Mouse (Mus musculus): ENCODE measurements around the gene Ppard. TPM values are rescaled to one million over a fixed set of nuclear protein-coding genes. Genes with fewer than 3 reads are reported as not detected.

Gene Ppard
- polyA plus RNA-seq (2015; fragmentation: Nextera tagmentation; extraction: Ambion mirVana), result 1.1 TPM in 2 replicates

- Histone ChIP-seq H3K4me3 (ENCODE audit: low read length) (peak within 1 kb of the TSS; percentile 61), H3K4me2 (ENCODE audit: low read length) (peak within 1 kb of the TSS; percentile 96)
- peak; percentile 96 for ATAC-seq
These were observed at the start of gene Ppard for GRCm38 (mm10) chr17:28232475-28233060. TSS of gene Ppard (plus strand) at chr17:28232700.

GRCm38 (mm10) chr17:28184971-28185638, 47.4 kb upstream of the Ppard start:
- Histone ChIP-seq H3K4me3 (ENCODE audit: low read length) (no peak overlapping the region), H3K9me3 (ENCODE audit: control insufficient read depth, low read length) (no peaks in the 10 kb centered on the region), H3K27me3 (replicated peaks; ENCODE audit: control insufficient read depth, insufficient read depth, low read length) (no peaks in the 10 kb centered on the region), H3K9ac (ENCODE audit: low read depth, low read length) (no peak overlapping the region), H3K4me1 (ENCODE audit: control insufficient read depth, insufficient read depth, low read depth, low read length) (no peaks in the 10 kb centered on the region), H3K27ac (ENCODE audit: low read depth, low read length) (no peak overlapping the region), H3K36me3 (ENCODE audit: control insufficient read depth, insufficient read depth, low read length) (peaks cover 4% of the 10 kb centered on the region), H3K4me2 (ENCODE audit: low read length) (no peak overlapping the region)
- ATAC-seq, result no peak
- WGBS, result 81% methylated on average over 7 of the region's 7 CpGs

More at GRCm38 (mm10) chr17:28232475-28233060, at the start of gene Ppard:
- Histone ChIP-seq H3K4me1 (ENCODE audit: control insufficient read depth, insufficient read depth, low read depth, low read length) (peaks cover 14% of the 10 kb centered on the region), H3K9ac (ENCODE audit: low read depth, low read length) (peak within 1 kb of the TSS; percentile 74), H3K27me3 (replicated peaks; ENCODE audit: control insufficient read depth, insufficient read depth, low read length) (no peaks in the 10 kb centered on the region), H3K27ac (ENCODE audit: low read depth, low read length) (peak within 1 kb of the TSS; percentile 79), H3K36me3 (ENCODE audit: control insufficient read depth, insufficient read depth, low read length) (no peaks in the 10 kb centered on the region), H3K9me3 (ENCODE audit: control insufficient read depth, low read length) (no peaks in the 10 kb centered on the region)
- WGBS, result under 1% methylated on average over 54 of the region's 57 CpGs

- Histone ChIP-seq H3K27me3 (replicated peaks; ENCODE audit: control insufficient read depth, insufficient read depth, low read length) (no peaks in the 10 kb centered on the region), H3K4me2 (ENCODE audit: low read length) (no peak overlapping the region), H3K4me1 (ENCODE audit: control insufficient read depth, insufficient read depth, low read depth, low read length) (no peaks in the 10 kb centered on the region), H3K9me3 (ENCODE audit: control insufficient read depth, low read length) (no peaks in the 10 kb centered on the region), H3K4me3 (ENCODE audit: low read length) (no peak overlapping the region), H3K9ac (ENCODE audit: low read depth, low read length) (no peak overlapping the region), H3K27ac (ENCODE audit: low read depth, low read length) (no peak overlapping the region), H3K36me3 (ENCODE audit: control insufficient read depth, insufficient read depth, low read length) (peaks cover 26% of the 10 kb centered on the region)
- WGBS, result 92% methylated on average over 5 of the region's 5 CpGs
- no peak for ATAC-seq
These were observed 44.2 kb upstream of the Ppard start for GRCm38 (mm10) chr17:28188313-28188712.

- Histone ChIP-seq H3K4me1 (ENCODE audit: control insufficient read depth, insufficient read depth, low read depth, low read length) (no peaks in the 10 kb centered on the region), H3K27ac (ENCODE audit: low read depth, low read length) (no peak overlapping the region), H3K4me2 (ENCODE audit: low read length) (no peak overlapping the region), H3K36me3 (ENCODE audit: control insufficient read depth, insufficient read depth, low read length) (peaks cover 41% of the 10 kb centered on the region), H3K27me3 (replicated peaks; ENCODE audit: control insufficient read depth, insufficient read depth, low read length) (no peaks in the 10 kb centered on the region), H3K4me3 (ENCODE audit: low read length) (no peak overlapping the region), H3K9ac (ENCODE audit: low read depth, low read length) (no peak overlapping the region), H3K9me3 (ENCODE audit: control insufficient read depth, low read length) (no peaks in the 10 kb centered on the region)
- ATAC-seq, result no peak
- WGBS, result 92% methylated on average over 1 of the region's 1 CpGs
These were observed 39.7 kb upstream of the Ppard start for GRCm38 (mm10) chr17:28192754-28193153.

GRCm38 (mm10) chr17:28193559-28193958, 38.9 kb upstream of the Ppard start:
- no peak overlapping the region for H3K27ac ChIP-seq (ENCODE audit: low read depth, low read length)
- no peak overlapping the region for H3K9ac ChIP-seq (ENCODE audit: low read depth, low read length)
- ATAC-seq, result no peak
- no peaks in the 10 kb centered on the region for H3K27me3 ChIP-seq (replicated peaks; ENCODE audit: control insufficient read depth, insufficient read depth, low read length)
- H3K9me3 ChIP-seq (ENCODE audit: control insufficient read depth, low read length), result no peaks in the 10 kb centered on the region
- no peak overlapping the region for H3K4me3 ChIP-seq (ENCODE audit: low read length)
- WGBS, result 82% methylated on average over 3 of the region's 3 CpGs
- no peaks in the 10 kb centered on the region for H3K4me1 ChIP-seq (ENCODE audit: control insufficient read depth, insufficient read depth, low read depth, low read length)
- no peak overlapping the region for H3K4me2 ChIP-seq (ENCODE audit: low read length)
- H3K36me3 ChIP-seq (ENCODE audit: control insufficient read depth, insufficient read depth, low read length), result peaks cover 44% of the 10 kb centered on the region

GRCm38 (mm10) chr17:28195033-28195432, 37.5 kb upstream of the Ppard start:
- Histone ChIP-seq H3K27me3 (replicated peaks; ENCODE audit: control insufficient read depth, insufficient read depth, low read length) (no peaks in the 10 kb centered on the region), H3K9me3 (ENCODE audit: control insufficient read depth, low read length) (no peaks in the 10 kb centered on the region), H3K36me3 (ENCODE audit: control insufficient read depth, insufficient read depth, low read length) (peaks cover 45% of the 10 kb centered on the region), H3K9ac (ENCODE audit: low read depth, low read length) (no peak overlapping the region), H3K27ac (ENCODE audit: low read depth, low read length) (no peak overlapping the region), H3K4me3 (ENCODE audit: low read length) (no peak overlapping the region), H3K4me2 (ENCODE audit: low read length) (no peak overlapping the region), H3K4me1 (ENCODE audit: control insufficient read depth, insufficient read depth, low read depth, low read length) (no peaks in the 10 kb centered on the region)
- 97% methylated on average over 10 of the region's 10 CpGs for WGBS
- no peak for ATAC-seq

GRCm38 (mm10) chr17:28197646-28198045, 34.9 kb upstream of the Ppard start:
- no peak overlapping the region for H3K4me2 ChIP-seq (ENCODE audit: low read length)
- no peaks in the 10 kb centered on the region for H3K27me3 ChIP-seq (replicated peaks; ENCODE audit: control insufficient read depth, insufficient read depth, low read length)
- no peak overlapping the region for H3K27ac ChIP-seq (ENCODE audit: low read depth, low read length)
- H3K9me3 ChIP-seq (ENCODE audit: control insufficient read depth, low read length), result no peaks in the 10 kb centered on the region
- no peak overlapping the region for H3K9ac ChIP-seq (ENCODE audit: low read depth, low read length)
- H3K36me3 ChIP-seq (ENCODE audit: control insufficient read depth, insufficient read depth, low read length), result peaks cover 46% of the 10 kb centered on the region
- no peak overlapping the region for H3K4me3 ChIP-seq (ENCODE audit: low read length)
- WGBS, result 63% methylated on average over 18 of the region's 18 CpGs
- H3K4me1 ChIP-seq (ENCODE audit: control insufficient read depth, insufficient read depth, low read depth, low read length), result no peaks in the 10 kb centered on the region
- no peak for ATAC-seq

GRCm38 (mm10) chr17:28201982-28202381, 30.5 kb upstream of the Ppard start:
- Histone ChIP-seq H3K27me3 (replicated peaks; ENCODE audit: control insufficient read depth, insufficient read depth, low read length) (no peaks in the 10 kb centered on the region), H3K27ac (ENCODE audit: low read depth, low read length) (no peak overlapping the region), H3K4me3 (ENCODE audit: low read length) (no peak overlapping the region), H3K9ac (ENCODE audit: low read depth, low read length) (no peak overlapping the region), H3K4me2 (ENCODE audit: low read length) (no peak overlapping the region), H3K9me3 (ENCODE audit: control insufficient read depth, low read length) (no peaks in the 10 kb centered on the region), H3K4me1 (ENCODE audit: control insufficient read depth, insufficient read depth, low read depth, low read length) (no peaks in the 10 kb centered on the region), H3K36me3 (ENCODE audit: control insufficient read depth, insufficient read depth, low read length) (peaks cover 28% of the 10 kb centered on the region)
- WGBS, result 73% methylated on average over 14 of the region's 14 CpGs
- ATAC-seq, result peak; percentile 12; the same call in 1 of the 2 replicates

- Histone ChIP-seq H3K36me3 (ENCODE audit: control insufficient read depth, insufficient read depth, low read length) (peaks cover 23% of the 10 kb centered on the region), H3K4me1 (ENCODE audit: control insufficient read depth, insufficient read depth, low read depth, low read length) (peaks cover 5% of the 10 kb centered on the region), H3K27ac (ENCODE audit: low read depth, low read length) (no peak overlapping the region), H3K4me3 (ENCODE audit: low read length) (no peak overlapping the region), H3K9me3 (ENCODE audit: control insufficient read depth, low read length) (no peaks in the 10 kb centered on the region), H3K9ac (ENCODE audit: low read depth, low read length) (no peak overlapping the region), H3K27me3 (replicated peaks; ENCODE audit: control insufficient read depth, insufficient read depth, low read length) (no peaks in the 10 kb centered on the region), H3K4me2 (ENCODE audit: low read length) (no peak overlapping the region)
- 0 out of 2 replicates have a peak, but pooled peaks have one; percentile 16 for ATAC-seq
- 40% methylated on average over 14 of the region's 14 CpGs for WGBS
These were observed 28.3 kb upstream of the Ppard start for GRCm38 (mm10) chr17:28204052-28204720.

Data from hindbrain, embryonic 16.5 days (tissue).